Mouse (Mus musculus): Measurements from ENCODE around the gene Gm20458. TPM values are rescaled to one million over a fixed set of nuclear protein-coding genes. Genes with fewer than 3 reads are reported as not detected.

Gm20458 gene
- polyA plus RNA-seq, 1 experiment = not detected

DNA sequence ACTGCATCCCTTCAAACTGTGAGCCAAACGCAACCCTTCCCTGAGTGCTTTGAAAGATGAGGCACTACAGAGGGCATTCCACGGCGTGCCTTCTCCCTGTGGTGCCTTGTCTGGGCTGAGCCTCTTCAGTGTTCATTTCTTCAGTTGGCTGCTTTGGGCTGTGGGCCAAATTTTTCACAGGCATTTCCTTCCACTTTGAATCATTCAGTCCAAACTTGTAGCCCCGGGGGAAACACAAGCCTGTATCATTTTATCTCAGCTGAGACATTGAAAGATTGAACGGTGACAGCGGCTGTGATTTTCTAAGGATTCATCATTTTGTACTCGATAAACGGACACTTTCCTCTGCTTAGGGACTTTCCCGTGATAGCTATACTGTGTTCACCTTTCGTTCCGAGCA lies 55.8 kb downstream of the Gm20458 start:
- TF ChIP-seq POLR2A (IDR thresholded peaks at IDR 0.05; ENCODE audit: borderline replicate concordance, control insufficient read depth, low read depth, low read length) (no peak), CTCF (IDR thresholded peaks at IDR 0.05; ENCODE audit: control insufficient read depth, insufficient read depth, low read length) (no peak)
- Histone ChIP-seq H3K4me1 (ENCODE audit: control insufficient read depth, insufficient read depth, low read length) (peaks cover 4% of the 10 kb centered on the region; the same call in 1 of the 2 replicates), H3K27ac (ENCODE audit: control insufficient read depth, insufficient read depth, low read depth, low read length, poor library complexity) (no peak overlapping the region), H3K4me3 (replicated peaks; ENCODE audit: control insufficient read depth, low read depth, low read length) (no peak overlapping the region)
- 77% methylated on average over 11 of the region's 11 CpGs for WGBS

DNA sequence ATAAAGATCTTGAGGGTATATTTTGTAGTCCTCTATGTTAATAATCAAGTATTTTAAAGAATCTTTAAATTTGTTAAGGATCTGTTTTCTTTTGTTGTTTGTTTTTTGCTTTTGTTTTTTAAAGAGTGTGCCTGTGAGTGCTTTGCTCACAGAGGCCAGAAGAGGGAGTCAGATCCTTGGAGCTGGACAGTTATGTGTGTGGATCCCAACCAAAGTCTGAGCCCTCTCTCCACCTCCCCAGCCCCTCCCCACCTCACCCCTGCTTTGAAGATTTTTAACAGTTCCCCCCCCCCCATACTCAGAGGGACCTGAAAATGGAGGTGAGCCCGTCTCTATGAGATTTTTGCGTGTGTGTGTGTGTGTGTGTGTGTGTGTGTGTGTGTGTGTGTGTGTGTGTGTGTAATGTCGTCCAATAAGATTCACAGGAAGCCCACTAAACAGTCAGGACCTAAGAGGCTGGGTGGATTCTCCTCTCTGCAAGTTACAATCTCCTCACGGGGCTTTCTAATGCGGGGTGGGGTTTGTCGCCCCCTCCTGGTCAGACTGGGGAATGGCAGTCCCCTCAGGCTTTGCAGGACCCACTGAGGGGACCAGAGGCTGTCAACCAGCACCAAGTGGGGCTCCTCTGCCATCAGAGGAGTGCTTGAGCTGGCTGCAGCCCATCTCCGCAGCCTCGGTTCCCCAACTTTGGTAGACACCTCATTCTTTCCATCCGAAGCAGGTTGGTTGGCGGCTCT lies 56.9 kb downstream of the Gm20458 start:
- Histone ChIP-seq H3K4me1 (ENCODE audit: control insufficient read depth, insufficient read depth, low read length) (peaks cover 4% of the 10 kb centered on the region; the same call in 1 of the 2 replicates), H3K27ac (ENCODE audit: control insufficient read depth, insufficient read depth, low read depth, low read length, poor library complexity) (no peak overlapping the region), H3K4me3 (replicated peaks; ENCODE audit: control insufficient read depth, low read depth, low read length) (no peak overlapping the region)
- WGBS = 50% methylated on average over 10 of the region's 10 CpGs
- peak; percentile 85 for TF ChIP-seq CTCF (IDR thresholded peaks at IDR 0.05; ENCODE audit: control insufficient read depth, insufficient read depth, low read length)
- no peak for TF ChIP-seq POLR2A (IDR thresholded peaks at IDR 0.05; ENCODE audit: borderline replicate concordance, control insufficient read depth, low read depth, low read length)

DNA sequence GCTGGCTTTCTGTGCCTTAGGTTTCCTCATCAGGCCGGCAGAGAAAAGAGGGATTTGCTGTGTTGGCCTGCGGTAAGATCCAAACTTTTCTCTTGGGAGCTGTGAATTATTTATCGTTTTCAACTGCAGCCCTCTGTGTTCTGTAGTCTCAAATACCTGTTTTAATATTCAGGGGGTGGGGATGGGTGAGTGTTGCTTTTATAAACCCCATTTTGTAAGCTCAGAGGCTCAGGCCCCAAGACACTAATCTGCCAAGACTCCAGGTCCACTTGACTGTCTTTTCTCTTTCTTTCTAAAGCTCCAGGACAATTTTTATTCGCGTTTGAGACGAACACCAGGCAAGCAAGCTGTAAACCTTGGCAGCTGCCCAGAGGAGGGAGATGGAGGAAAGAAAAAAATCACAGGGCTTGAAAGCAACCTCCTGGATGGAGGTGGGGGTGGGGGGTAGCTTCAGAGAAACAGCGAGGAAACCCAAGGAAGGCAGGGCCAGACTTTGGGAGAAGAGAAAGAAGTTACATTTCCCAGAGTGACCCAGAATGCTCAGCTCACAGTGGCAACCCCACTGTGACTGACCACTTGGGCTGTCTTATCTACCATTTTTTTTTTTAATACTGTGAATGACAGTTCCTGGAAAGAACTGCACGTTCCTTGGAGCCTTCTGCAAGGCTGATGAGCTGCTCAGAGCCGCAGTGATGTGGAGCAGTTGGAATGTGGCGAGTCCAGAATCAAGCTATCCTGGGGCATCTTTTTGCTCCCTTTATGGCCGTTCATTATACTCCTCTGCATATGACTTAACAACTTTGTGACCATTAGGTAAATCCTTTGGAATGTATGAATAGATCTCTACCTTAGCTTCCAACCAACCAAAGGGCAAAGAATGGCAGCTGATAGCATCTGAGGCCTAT lies 57.8 kb downstream of the Gm20458 start:
- TF ChIP-seq CTCF (IDR thresholded peaks at IDR 0.05; ENCODE audit: control insufficient read depth, insufficient read depth, low read length) (no peak), POLR2A (IDR thresholded peaks at IDR 0.05; ENCODE audit: borderline replicate concordance, control insufficient read depth, low read depth, low read length) (no peak)
- Histone ChIP-seq H3K4me3 (replicated peaks; ENCODE audit: control insufficient read depth, low read depth, low read length) (no peak overlapping the region), H3K4me1 (ENCODE audit: control insufficient read depth, insufficient read depth, low read length) (peaks cover 7% of the 10 kb centered on the region; the same call in 1 of the 2 replicates), H3K27ac (ENCODE audit: control insufficient read depth, insufficient read depth, low read depth, low read length, poor library complexity) (no peak overlapping the region)
- 68% methylated on average over 11 of the region's 11 CpGs for WGBS

DNA sequence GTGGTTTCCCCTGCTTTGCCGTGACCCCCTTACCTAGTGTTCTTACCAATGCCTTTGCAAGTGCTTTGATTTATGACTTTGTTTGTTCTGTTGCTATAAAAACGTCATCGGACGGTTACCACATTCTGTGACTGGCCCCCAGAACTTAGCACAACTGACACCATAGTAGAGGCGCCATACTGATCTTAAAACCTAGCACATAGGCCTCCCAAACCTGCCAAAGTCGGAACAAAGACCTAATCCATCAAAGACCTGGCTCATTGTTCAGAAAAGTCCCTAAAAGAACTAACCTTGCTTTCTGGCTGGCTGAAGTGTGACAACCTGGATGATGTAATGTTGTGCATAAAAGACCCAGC lies 58.4 kb downstream of the Gm20458 start:
- Histone ChIP-seq H3K4me1 (ENCODE audit: control insufficient read depth, insufficient read depth, low read length) (peaks cover 7% of the 10 kb centered on the region; the same call in 1 of the 2 replicates), H3K4me3 (replicated peaks; ENCODE audit: control insufficient read depth, low read depth, low read length) (no peak overlapping the region), H3K27ac (ENCODE audit: control insufficient read depth, insufficient read depth, low read depth, low read length, poor library complexity) (no peak overlapping the region)
- 59% methylated on average over 6 of the region's 6 CpGs for WGBS
- TF ChIP-seq CTCF (IDR thresholded peaks at IDR 0.05; ENCODE audit: control insufficient read depth, insufficient read depth, low read length) (no peak), POLR2A (IDR thresholded peaks at IDR 0.05; ENCODE audit: borderline replicate concordance, control insufficient read depth, low read depth, low read length) (no peak)

DNA sequence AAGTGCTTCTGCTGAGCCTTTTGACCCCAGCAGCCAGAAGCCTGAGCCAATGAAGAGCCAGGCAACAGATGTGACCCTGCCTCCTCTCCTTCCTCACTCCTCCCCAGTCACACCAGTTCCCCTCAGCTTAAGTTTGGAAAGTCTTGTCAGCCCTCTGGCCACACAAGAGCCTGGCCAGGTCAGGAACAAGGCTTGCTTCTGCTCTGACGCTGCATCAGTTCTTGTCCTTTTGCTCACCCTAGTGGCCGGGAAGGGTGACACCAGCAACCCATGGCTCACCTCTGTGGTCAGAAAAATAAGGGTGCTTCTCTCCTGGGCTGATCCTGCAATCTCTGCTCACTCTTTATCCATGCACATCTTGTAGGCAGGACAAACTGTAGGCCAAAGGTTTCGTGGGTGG lies 60.0 kb downstream of the Gm20458 start:
- WGBS = 4% methylated on average over 3 of the region's 3 CpGs
- Histone ChIP-seq H3K27ac (ENCODE audit: control insufficient read depth, insufficient read depth, low read depth, low read length, poor library complexity) (peak overlapping the region; percentile 30; the same call in 1 of the 2 replicates), H3K4me1 (ENCODE audit: control insufficient read depth, insufficient read depth, low read length) (peaks cover 9% of the 10 kb centered on the region; the same call in 1 of the 2 replicates), H3K4me3 (replicated peaks; ENCODE audit: control insufficient read depth, low read depth, low read length) (no peak overlapping the region)
- TF ChIP-seq CTCF (IDR thresholded peaks at IDR 0.05; ENCODE audit: control insufficient read depth, insufficient read depth, low read length) = peak; percentile 89
- no peak for TF ChIP-seq POLR2A (IDR thresholded peaks at IDR 0.05; ENCODE audit: borderline replicate concordance, control insufficient read depth, low read depth, low read length)

DNA sequence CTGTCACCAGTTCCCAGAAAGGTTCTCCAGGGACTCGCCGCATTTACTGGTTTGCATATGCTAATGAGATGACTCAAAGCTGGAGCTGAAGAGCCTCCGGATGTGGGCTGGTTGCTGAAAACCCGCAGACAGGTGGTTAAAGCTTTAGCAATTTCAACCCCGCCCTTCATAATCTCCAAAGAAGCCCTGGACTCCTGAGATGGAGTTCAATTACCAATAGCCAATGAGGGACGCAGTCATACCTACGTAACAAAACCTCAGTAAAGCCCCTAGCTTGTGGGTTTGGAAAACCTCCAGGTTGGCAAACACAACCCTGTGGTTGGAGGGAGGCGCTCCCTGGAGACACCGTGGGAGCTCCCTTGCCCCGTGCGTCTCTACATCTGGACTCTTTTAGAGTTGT lies 61.1 kb downstream of the Gm20458 start:
- peak overlapping the region; percentile 85 for H3K27ac ChIP-seq (ENCODE audit: control insufficient read depth, insufficient read depth, low read depth, low read length, poor library complexity)
- no peak overlapping the region for H3K4me3 ChIP-seq (replicated peaks; ENCODE audit: control insufficient read depth, low read depth, low read length)
- WGBS = under 1% methylated on average over 11 of the region's 11 CpGs
- peaks cover 10% of the 10 kb centered on the region; the same call in 1 of the 2 replicates for H3K4me1 ChIP-seq (ENCODE audit: control insufficient read depth, insufficient read depth, low read length)
- TF ChIP-seq POLR2A (IDR thresholded peaks at IDR 0.05; ENCODE audit: borderline replicate concordance, control insufficient read depth, low read depth, low read length) = no peak
- TF ChIP-seq CTCF (IDR thresholded peaks at IDR 0.05; ENCODE audit: control insufficient read depth, insufficient read depth, low read length) = no peak

DNA sequence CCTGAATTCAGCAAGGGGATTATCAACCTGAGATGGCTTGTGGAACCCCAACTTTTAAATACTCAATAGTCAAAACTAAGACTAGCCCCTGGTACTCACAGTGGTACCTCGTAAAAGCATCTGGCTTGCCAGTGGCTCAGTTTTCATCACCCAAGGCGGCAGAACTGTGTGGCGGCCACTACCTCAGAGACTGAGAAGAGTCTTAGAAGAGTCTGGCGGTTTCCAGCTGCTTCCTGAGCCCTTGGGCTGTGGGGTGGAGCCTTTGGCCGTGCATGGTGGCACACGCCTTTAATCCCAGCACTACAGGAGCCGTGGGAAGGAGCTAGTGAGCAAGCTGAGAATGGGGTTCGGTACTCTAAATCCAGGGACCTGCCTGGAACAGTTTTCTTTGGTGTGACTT lies 61.5 kb downstream of the Gm20458 start:
- H3K4me3 ChIP-seq (replicated peaks; ENCODE audit: control insufficient read depth, low read depth, low read length) = no peak overlapping the region
- TF ChIP-seq POLR2A (IDR thresholded peaks at IDR 0.05; ENCODE audit: borderline replicate concordance, control insufficient read depth, low read depth, low read length) = no peak
- TF ChIP-seq CTCF (IDR thresholded peaks at IDR 0.05; ENCODE audit: control insufficient read depth, insufficient read depth, low read length) = no peak
- WGBS = 3% methylated on average over 8 of the region's 8 CpGs
- H3K27ac ChIP-seq (ENCODE audit: control insufficient read depth, insufficient read depth, low read depth, low read length, poor library complexity) = peak overlapping the region; percentile 85
- H3K4me1 ChIP-seq (ENCODE audit: control insufficient read depth, insufficient read depth, low read length) = peaks cover 10% of the 10 kb centered on the region; the same call in 1 of the 2 replicates

DNA sequence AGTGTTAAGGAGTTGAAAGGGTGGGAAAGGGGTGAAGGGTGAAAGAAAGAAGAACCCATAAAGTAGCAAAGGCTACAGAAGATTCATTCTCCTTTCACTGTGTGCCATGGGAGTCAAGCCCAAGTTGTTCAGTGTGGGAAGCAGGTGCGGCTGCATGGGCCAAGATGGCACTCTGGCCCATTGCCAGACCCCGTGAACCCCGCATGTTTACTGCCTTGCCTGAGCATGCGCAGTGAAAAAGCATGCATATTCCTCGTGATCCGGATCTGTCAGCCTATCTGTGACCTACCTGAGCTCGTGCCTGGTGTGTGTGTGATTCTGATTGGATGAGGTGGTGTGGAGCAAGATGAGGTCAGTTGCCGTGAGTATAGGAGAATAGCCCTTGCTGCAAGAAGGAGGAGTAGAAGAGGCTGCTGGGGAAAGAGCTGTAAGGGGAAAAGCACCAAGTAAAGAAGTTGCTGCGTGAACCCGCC lies 62.6 kb downstream of the Gm20458 start:
- no peak for TF ChIP-seq CTCF (IDR thresholded peaks at IDR 0.05; ENCODE audit: control insufficient read depth, insufficient read depth, low read length)
- no peak for TF ChIP-seq POLR2A (IDR thresholded peaks at IDR 0.05; ENCODE audit: borderline replicate concordance, control insufficient read depth, low read depth, low read length)
- Histone ChIP-seq H3K4me3 (replicated peaks; ENCODE audit: control insufficient read depth, low read depth, low read length) (no peak overlapping the region), H3K27ac (ENCODE audit: control insufficient read depth, insufficient read depth, low read depth, low read length, poor library complexity) (no peak overlapping the region), H3K4me1 (ENCODE audit: control insufficient read depth, insufficient read depth, low read length) (peaks cover 10% of the 10 kb centered on the region; the same call in 1 of the 2 replicates)
- 70% methylated on average over 10 of the region's 10 CpGs for WGBS
